Mouse (Mus musculus): Measurements from ENCODE around the gene Csrp3. TPM values are rescaled to one million over a fixed set of nuclear protein-coding genes. Genes with fewer than 3 reads are reported as not detected.

Csrp3 gene
- total RNA-seq, 4 experiments from 2014 or later, result 106 to 187 (median 120) TPM

DNA sequence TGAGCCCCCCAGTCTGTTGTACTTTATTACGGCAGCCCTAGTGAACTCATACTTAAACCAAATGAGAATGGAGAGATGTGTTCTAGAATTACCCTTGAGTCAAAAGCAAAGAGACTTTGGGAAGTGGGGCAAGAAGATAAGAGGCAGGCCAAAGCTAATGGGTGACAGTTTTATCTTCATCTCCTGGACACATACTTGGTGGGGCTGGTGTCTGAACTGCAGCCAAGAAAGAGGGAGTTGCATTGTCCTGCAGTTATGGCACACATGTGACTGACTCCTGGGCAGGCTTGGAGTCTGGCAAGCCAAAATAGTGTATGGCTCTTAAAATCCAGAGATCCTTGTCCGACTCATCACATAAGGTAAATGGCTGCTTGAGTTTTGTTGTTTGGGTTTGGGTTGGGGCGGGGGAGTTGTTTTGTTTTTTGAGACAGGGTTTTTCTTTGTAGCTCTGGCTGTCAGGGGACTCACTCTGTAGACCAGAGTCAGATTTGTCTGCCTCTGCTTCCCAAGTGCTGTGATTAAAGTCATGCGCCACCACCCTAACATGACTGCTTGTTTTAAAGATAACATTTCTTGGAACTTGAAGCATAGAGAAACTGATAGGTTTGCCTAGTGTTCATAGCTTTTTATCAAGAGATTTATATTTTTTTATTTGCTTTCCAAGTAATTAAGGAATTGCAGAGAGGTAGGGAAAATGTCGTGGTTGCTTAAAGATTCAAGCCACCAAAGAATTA, 18.5 kb downstream of the Csrp3 start:
- no peak for DNase-seq (ENCODE audit: low spot score in 2 of 2)

DNA sequence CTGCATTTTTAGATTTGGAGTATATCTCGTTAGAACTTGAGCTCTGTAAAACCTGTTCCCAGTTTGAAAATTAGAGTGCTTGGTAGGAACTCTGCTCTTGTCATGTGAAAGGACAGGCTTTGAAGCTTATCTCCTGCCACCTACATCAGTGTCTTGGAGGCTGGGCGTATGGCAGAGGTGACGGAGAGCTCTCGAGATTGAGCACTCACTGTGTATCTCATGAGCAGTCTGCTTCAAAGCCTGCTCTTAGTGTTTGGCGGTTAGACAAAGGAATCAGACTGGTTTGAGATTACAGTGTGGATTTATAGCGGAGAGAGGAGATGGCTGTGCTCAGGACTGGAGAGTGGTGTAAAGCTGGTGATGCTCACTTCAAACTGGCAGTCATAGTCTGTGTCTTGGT, 22.7 kb downstream of the Csrp3 start:
- no peak for DNase-seq (ENCODE audit: low spot score in 2 of 2)

DNA sequence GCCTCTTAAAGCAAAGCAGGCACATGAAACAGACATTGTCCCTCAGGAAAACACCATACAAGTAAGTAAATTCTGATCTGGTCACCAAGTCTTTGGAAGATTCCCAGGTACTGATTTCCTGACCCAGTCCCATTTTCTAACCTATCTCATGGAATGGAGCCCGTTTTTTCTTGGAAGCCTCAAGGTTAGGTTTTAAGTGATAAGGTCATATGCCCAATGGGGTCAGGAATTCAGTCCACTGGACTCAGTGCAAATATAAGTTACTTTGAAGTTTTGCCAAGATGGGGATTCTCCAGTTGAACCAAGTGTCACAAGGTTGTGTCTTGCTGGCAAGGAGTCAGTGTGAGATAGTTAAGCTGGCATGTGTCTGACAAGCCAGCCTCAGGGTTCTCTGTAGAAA, 23.2 kb downstream of the Csrp3 start:
- no peak for DNase-seq (ENCODE audit: low spot score in 2 of 2)

DNA sequence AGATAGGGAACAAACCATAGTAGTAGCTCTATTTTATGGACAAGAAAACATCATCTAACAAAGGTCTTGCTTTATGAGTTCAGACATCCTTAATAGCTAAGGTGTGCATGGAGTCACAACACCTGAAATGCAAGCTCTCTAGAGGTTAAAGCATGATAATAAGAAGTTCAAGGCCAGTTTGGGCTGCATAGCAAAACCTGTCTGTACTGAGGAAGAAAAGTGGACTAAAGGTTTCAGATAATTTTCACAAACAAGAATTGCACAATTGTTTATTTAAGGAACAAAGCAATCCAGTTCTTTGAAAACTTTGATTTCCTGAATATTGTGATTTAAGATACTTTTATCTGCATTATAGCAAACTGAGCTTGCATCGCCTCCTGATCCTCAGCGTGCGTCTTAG, 24.2 kb downstream of the Csrp3 start:
- no peak for DNase-seq (ENCODE audit: low spot score in 2 of 2)

DNA sequence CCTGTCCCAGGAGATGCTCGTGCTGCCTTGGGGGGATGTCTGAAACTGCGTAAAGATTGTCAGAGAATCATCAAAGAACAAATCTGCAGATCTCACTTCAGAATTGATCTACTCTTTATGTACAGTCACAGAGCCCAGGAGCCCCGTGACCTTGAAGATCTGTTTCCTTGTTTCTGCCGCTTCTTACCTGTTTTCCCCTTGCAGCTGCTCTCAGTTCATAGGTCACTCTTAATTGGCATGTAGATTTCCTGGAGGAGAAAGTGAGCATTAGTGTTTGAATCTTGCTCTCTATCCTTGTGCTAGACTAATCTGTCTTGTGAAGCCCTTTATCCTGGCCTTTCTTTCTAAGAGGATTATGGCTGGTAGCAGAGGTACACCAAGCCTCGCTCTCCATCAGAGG, 26.2 kb downstream of the Csrp3 start:
- DNase-seq (ENCODE audit: low spot score in 2 of 2), result no peak

DNA sequence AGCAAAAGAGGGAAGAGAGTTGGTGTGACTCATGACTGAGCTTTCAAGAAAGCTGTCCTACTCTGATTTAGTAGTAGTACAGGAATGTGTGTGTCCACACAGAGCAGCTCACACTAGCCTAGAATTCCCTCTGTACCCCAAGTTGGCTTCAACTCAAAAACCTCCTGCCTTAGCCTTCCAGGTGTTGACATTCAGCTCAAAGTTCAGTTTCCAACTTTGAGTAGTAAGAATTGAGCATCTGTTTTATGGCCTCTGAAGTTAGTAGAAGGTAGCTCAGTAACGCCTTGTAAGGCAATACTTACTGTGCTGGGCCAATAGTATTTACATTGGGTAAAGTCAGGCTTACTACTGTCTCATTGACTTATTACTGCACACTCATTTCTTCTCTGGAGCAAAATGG, 34.2 kb downstream of the Csrp3 start:
- no peak for DNase-seq (ENCODE audit: low spot score in 2 of 2)

DNA sequence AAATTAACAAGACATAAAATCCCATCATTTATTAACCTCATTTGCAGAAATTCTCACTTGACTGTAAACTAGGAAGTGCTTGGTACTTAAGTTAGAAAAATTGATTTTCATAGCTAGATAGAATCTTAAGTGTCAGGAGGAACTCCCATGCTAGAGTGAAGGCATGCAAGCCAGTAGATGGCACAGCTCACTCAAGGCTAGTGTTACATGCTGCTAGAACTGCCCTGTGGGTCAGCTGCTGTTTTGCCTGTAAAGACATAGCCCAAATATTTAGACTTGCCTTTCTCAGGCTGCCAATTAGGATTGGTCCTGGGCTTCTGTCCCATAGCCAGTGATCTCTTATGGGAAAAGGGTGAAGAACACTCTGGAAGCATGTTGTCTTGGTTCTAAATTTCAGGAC, 35.5 kb downstream of the Csrp3 start:
- DNase-seq (ENCODE audit: low spot score in 2 of 2), result no peak

DNA sequence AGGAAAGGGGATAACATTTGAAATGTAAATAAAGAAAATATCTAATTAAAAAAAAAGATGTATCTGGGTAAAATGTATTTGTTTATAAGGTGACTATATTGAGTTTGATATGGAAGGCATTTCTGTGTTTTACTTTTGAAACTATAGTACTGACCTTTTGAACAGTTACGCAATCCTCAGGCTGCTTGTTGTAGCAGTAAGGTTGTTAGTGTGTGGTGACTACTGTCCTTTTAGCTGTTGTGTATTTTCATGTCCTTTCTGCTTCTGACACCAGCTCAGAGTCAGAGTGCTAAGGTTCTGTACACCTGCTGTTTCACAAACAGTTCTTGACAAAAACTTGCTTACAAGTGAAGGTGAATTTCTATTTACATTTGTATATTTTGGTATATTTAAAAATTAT, 37.2 kb downstream of the Csrp3 start:
- no peak for DNase-seq (ENCODE audit: low spot score in 2 of 2)

DNA sequence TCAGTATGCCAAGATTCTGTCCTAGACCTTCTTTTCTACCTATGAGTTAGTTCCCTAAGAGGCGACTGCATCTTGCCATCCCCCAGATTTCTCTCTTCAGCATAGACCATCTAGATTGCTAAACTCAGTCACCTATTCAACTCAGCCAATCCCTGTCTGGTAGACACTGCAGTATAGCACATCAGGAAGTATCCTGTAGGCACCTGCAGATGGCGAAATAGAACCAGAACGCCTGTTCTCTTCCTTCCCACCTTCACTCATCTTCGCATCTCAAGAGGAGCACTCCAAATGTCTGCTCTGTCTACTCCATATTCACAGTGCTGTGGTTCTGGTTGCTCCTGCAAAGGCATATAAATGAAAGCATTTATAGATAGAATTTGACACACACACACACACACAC, 41.2 kb downstream of the Csrp3 start:
- no peak for DNase-seq (ENCODE audit: low spot score in 2 of 2)

DNA sequence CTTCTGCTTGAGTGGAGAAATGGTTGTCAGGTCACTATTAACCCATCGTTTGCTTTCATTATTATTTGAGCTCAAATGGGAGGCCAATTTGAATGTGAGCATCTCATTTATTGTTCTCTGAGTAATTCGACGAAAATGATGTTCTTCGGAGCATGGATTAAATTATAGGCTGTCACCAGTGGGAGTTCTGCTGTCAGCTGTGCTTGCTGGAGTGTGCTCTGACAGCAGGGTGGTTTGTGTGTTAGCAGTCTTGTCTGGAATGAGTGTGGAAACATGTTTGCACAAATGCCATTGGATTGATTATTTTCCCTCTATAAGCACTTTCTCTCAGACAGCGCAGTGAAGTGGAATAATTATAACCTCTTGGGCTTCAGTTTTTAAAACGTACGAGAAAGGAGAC, 44.5 kb downstream of the Csrp3 start:
- no peak for DNase-seq (ENCODE audit: low spot score in 2 of 2)

DNA sequence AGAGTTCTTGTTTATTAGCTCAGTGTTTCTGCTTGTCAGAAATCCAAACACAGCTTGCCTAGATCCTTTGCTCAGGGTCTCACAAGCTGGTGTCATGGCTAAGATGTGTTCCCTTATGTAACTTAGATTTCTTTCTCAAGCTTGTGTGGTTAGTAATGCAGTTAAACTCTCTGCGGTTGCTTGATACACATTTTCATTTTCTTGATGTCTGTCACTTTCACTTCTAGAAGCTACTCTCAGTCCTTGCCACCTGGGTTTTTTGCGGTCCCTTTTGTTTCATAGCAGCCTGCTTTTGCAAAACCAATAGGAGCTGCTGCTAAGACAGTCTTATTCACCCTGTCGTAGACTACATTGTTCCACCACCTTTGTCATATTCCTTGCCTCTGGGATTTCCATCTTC, 52.7 kb downstream of the Csrp3 start:
- no peak for DNase-seq (ENCODE audit: low spot score in 2 of 2)

DNA sequence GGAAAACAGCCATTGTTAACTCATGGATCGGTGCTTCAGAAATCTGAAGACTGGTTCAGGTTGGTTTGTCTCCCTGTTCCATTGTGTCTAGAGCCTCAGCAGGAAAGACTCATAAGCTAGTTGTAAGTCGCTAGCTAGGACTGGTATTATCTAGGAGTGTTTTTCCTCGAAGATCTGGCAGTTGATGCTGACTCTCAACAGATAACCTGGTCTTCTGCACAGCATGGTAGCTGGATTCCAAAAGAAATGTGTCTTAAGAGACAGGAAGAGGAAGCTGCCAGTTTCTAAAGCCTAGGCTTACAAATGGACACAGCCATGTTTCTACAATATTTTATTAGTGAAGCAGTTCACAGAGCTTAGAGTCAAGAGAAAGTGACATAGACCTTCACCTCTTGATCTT, 56.4 kb downstream of the Csrp3 start:
- no peak for DNase-seq (ENCODE audit: low spot score in 2 of 2)

DNA sequence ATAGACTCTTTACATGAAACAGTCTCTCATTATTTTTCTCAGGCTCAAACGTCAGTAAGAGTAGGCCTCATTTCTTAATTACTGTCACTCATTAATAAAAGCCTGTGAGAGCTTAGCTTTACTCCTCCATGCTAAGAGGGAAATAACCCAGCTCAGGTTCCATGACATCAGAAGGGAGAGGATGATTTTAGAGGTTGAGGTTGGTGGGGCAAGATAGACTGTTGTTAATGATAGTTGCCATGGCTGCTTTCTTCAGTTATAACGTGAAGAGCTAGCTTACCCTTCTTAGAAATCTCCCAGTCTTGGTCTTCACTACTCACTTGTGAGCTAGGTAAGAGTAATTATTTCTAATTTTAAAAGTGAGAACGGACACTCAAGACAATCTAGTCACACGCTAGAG, 57.7 kb downstream of the Csrp3 start:
- DNase-seq (ENCODE audit: low spot score in 2 of 2), result no peak

DNA sequence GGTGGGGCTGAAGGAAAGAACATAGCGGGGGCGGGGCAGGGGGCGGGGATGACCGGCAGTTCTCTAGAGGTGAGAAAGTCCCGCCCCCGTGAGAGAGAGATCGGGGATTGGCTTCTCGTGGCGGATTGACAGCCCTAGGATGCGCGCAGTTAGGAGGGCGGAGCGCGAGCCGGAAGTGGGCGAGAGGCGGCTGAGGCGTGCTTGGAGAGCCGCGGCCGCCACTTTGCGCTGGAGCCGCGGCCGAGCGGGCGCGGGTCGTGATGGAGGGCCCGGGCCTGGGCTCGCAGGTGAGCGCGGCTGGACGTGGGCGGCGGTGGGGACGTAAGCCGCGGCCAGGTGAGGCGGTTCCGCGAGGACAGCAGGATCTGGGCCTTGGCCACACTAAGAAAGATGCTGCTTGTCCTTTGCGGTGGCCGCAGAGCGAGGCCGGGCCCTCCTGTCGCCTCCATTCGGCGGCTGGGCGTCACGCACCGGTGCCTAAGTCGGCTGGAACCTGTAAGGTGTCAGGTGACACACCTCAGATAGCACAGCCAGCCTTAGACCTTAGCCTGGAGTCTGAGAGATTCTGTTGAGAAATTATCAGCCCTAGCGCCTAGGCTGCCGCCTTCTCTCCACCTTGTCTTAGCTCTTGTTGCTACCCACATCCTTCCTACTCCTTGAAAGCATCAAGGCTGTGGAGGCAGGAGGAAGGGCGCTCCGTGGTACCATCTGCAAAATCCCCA, 58.8 kb downstream of the Csrp3 start, which contains the start of gene Zdhhc13:
TSS of gene Zdhhc13 (plus strand) at position 153 of the 722 bp plus-strand sequence.
- peak; percentile 76 to 84 for DNase-seq (ENCODE audit: low spot score in 2 of 2)

DNA sequence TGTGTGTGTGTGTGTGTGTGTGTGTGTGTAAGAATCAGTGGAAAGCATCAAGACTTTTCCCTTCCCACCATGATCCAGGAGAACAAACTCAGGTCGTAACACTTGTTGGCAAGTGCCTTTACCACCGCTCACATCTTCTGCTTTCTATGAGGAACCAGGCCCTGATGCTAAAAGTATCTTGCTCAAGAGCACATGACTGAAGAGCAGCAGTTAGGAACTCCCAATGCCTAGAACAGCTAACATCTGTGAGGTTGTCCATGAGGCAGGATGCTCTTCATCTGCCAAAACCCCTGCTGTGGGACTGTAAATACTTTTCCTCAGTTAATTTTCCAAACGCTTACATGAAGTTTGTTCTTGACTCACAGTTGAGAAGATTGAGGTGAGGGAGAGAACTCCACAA, 59.5 kb downstream of the Csrp3 start:
- no peak for DNase-seq (ENCODE audit: low spot score in 2 of 2)

DNA sequence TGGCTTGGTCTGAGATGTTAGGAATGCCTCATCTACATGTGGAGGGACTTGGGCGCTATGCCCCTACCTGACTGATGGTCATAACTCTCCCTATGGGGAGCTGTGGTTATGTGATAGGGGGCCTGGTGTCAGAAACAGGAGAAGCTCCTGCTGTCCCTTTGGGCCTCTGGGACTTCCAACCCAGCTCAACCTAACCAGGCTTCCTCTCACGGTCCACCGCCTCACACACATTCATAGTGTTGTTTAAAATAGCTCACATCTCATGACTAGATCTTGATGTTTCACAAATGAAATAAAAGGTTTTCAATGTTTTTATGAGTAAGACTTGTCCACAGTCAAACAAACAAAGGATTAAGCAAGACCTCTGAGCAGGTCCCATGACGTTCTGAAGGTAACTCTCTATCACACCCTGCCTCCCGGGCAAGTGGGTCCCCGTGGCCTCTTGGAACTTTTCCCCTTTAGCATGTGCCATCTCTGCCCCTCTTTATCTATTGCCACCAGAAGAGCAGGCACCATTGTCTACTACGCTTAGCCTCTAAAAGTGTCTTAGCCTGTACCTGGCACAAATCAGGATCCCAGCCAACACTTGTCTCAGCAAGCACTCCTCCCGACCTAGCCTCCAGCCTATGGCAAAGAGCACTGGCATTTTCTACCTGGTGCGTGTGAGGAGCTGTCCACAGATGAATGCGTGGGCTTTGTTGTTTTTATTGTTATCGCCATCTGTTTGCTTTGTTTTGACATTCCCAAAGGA, 62.9 kb downstream of the Csrp3 start:
- DNase-seq (ENCODE audit: low spot score in 2 of 2), result no peak

DNA sequence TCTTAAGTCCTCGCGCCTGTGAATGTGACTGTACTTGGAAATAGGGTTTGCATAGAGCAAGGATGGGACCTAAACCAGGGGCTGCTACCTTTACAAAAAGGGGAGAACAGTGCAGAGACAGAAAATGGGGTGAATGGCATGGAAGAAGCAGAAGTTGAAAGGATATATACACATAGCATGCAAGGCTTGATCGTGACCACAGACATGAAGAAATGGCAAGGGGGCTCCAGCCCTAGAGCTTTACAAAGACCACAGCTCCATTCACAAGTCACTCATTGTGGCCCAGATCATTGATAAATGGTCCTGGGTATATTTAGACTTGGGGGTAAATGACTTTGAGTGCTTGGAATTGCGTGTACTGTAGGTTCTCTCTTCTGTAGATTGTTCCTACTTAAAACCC, 65.4 kb downstream of the Csrp3 start:
- DNase-seq (ENCODE audit: low spot score in 2 of 2), result no peak

Other genes starting within 250 kb of the Csrp3 start
- gene Mrgprb3, start 204.2 kb downstream of the Csrp3 start, total RNA-seq (2022), result not detected
- 1 to 10 TPM; 2.9 to 4.6 (median 3.6) TPM for gene Zdhhc13, start 59.0 kb downstream of the Csrp3 start, total RNA-seq (2022)
- gene E2f8, start 33.6 kb upstream of the Csrp3 start, total RNA-seq (2022), result under 1 TPM in 2 of 4 experiments, not detected in 2; 0.16 to 0.34 TPM
- 10 to 100 TPM; 15.9 to 30.8 (median 25.7) TPM for gene Nav2, start 60.7 kb upstream of the Csrp3 start, total RNA-seq (2022)